Mouse (Mus musculus): ENCODE measurements at regions not wholly inside any gene's neighbourhood (a gene's known extent, or its start where the extent isn't known, plus 50 kb on each side); places are given as distances from the start of the nearest gene placed in this dataset.
A peak's percentile ranks its signal among the peaks of the same experiment; 100 is the strongest.

GRCm38 (mm10) chr12:50969887-50970758, 321.2 kb upstream of the Prkd1 start:
- Histone ChIP-seq H3K4me1 (no peaks in the 10 kb centered on the region), H3K27me3 (no peaks in the 10 kb centered on the region; the same call in 1 of the 2 replicates), H3K4me3 (no peak overlapping the region), H3K4me2 (no peak overlapping the region), H3K9ac (no peak overlapping the region), H3K9me3 (no peaks in the 10 kb centered on the region), H3K27ac (no peak overlapping the region), H3K36me3 (no peaks in the 10 kb centered on the region)
- WGBS = 75% methylated on average over 4 of the region's 4 CpGs
- ATAC-seq (ENCODE audit: insufficient number of reproducible peaks, insufficient read depth, low FRiP score, low TSS enrichment, low read depth) = no peak

- no peaks in the 10 kb centered on the region for H3K36me3 ChIP-seq
- no peaks in the 10 kb centered on the region; the same call in 1 of the 2 replicates for H3K27me3 ChIP-seq
- no peak overlapping the region for H3K27ac ChIP-seq
- no peak overlapping the region for H3K9ac ChIP-seq
- H3K4me1 ChIP-seq = no peaks in the 10 kb centered on the region
- 37% methylated on average over 3 of the region's 3 CpGs for WGBS
- no peak overlapping the region for H3K4me3 ChIP-seq
- no peak overlapping the region for H3K4me2 ChIP-seq
- no peak for ATAC-seq (ENCODE audit: insufficient number of reproducible peaks, insufficient read depth, low FRiP score, low TSS enrichment, low read depth)
- H3K9me3 ChIP-seq = no peaks in the 10 kb centered on the region
Measured at GRCm38 (mm10) chr12:50969402-50969801, 320.5 kb upstream of the Prkd1 start.

GRCm38 (mm10) chr12:50967168-50967810, 318.4 kb upstream of the Prkd1 start:
- no peak overlapping the region for H3K4me3 ChIP-seq
- H3K27ac ChIP-seq = no peak overlapping the region
- H3K9ac ChIP-seq = no peak overlapping the region
- 51% methylated on average over 5 of the region's 5 CpGs for WGBS
- H3K9me3 ChIP-seq = no peaks in the 10 kb centered on the region
- H3K36me3 ChIP-seq = no peaks in the 10 kb centered on the region
- H3K27me3 ChIP-seq = no peaks in the 10 kb centered on the region; the same call in 1 of the 2 replicates
- no peaks in the 10 kb centered on the region for H3K4me1 ChIP-seq
- H3K4me2 ChIP-seq = no peak overlapping the region
- no peak for ATAC-seq (ENCODE audit: insufficient number of reproducible peaks, insufficient read depth, low FRiP score, low TSS enrichment, low read depth)

- Histone ChIP-seq H3K4me2 (no peak overlapping the region), H3K36me3 (no peaks in the 10 kb centered on the region)
- 96% methylated on average over 5 of the region's 5 CpGs for WGBS
Measured at GRCm38 (mm10) chr12:50953971-50954370, 305.1 kb upstream of the Prkd1 start.

GRCm38 (mm10) chr12:50947035-50947434, 298.1 kb upstream of the Prkd1 start:
- no peak overlapping the region for H3K9ac ChIP-seq
- H3K27ac ChIP-seq = no peak overlapping the region
- H3K9me3 ChIP-seq = no peaks in the 10 kb centered on the region
- H3K36me3 ChIP-seq = no peaks in the 10 kb centered on the region
- 84% methylated on average over 2 of the region's 2 CpGs for WGBS
- no peak overlapping the region for H3K4me3 ChIP-seq
- no peak for ATAC-seq (ENCODE audit: insufficient number of reproducible peaks, insufficient read depth, low FRiP score, low TSS enrichment, low read depth)
- no peaks in the 10 kb centered on the region for H3K4me1 ChIP-seq
- peaks cover 12% of the 10 kb centered on the region for H3K27me3 ChIP-seq
- H3K4me2 ChIP-seq = no peak overlapping the region

More at GRCm38 (mm10) chr12:50953971-50954370, 305.1 kb upstream of the Prkd1 start:
- no peak for ATAC-seq (ENCODE audit: insufficient number of reproducible peaks, insufficient read depth, low FRiP score, low TSS enrichment, low read depth)
- H3K9ac ChIP-seq = no peak overlapping the region
- no peak overlapping the region for H3K27ac ChIP-seq
- H3K27me3 ChIP-seq = no peaks in the 10 kb centered on the region
- H3K4me3 ChIP-seq = no peak overlapping the region
- no peaks in the 10 kb centered on the region for H3K4me1 ChIP-seq
- H3K9me3 ChIP-seq = no peaks in the 10 kb centered on the region

GRCm38 (mm10) chr12:50943741-50944521, 295.0 kb upstream of the Prkd1 start:
- 20% methylated on average over 19 of the region's 19 CpGs for WGBS
- Histone ChIP-seq H3K4me3 (peak overlapping the region; percentile 40), H3K27ac (no peak overlapping the region)

GRCm38 (mm10) chr12:50943340-50943739, 294.4 kb upstream of the Prkd1 start:
- H3K9me3 ChIP-seq = no peaks in the 10 kb centered on the region
- ATAC-seq (ENCODE audit: insufficient number of reproducible peaks, insufficient read depth, low FRiP score, low TSS enrichment, low read depth) = no peak
- 49% methylated on average over 3 of the region's 3 CpGs for WGBS
- peaks cover 12% of the 10 kb centered on the region for H3K27me3 ChIP-seq
- H3K4me3 ChIP-seq = 0 out of 2 replicates have a peak overlapping the region, but pooled peaks have one; percentile 40
- H3K27ac ChIP-seq = no peak overlapping the region
- no peaks in the 10 kb centered on the region for H3K36me3 ChIP-seq
- H3K4me2 ChIP-seq = peak overlapping the region; percentile 65
- H3K4me1 ChIP-seq = no peaks in the 10 kb centered on the region
- no peak overlapping the region for H3K9ac ChIP-seq

More at GRCm38 (mm10) chr12:50943741-50944521, 295.0 kb upstream of the Prkd1 start:
- Histone ChIP-seq H3K9me3 (no peaks in the 10 kb centered on the region), H3K27me3 (peaks cover 12% of the 10 kb centered on the region), H3K4me1 (no peaks in the 10 kb centered on the region), H3K9ac (peak overlapping the region; percentile 67), H3K36me3 (no peaks in the 10 kb centered on the region), H3K4me2 (peak overlapping the region; percentile 65)
- no peak for ATAC-seq (ENCODE audit: insufficient number of reproducible peaks, insufficient read depth, low FRiP score, low TSS enrichment, low read depth)

- no peaks in the 10 kb centered on the region for H3K27me3 ChIP-seq
- ATAC-seq (ENCODE audit: insufficient number of reproducible peaks, insufficient read depth, low FRiP score, low TSS enrichment, low read depth) = no peak
- H3K4me3 ChIP-seq = no peak overlapping the region
- WGBS = 75% methylated on average over 5 of the region's 5 CpGs
- H3K36me3 ChIP-seq = no peaks in the 10 kb centered on the region
- H3K4me2 ChIP-seq = no peak overlapping the region
- no peak overlapping the region for H3K27ac ChIP-seq
- H3K4me1 ChIP-seq = no peaks in the 10 kb centered on the region
- H3K9me3 ChIP-seq = no peaks in the 10 kb centered on the region
- no peak overlapping the region for H3K9ac ChIP-seq
Measured at GRCm38 (mm10) chr12:50935516-50935915, 286.6 kb upstream of the Prkd1 start.

GRCm38 (mm10) chr12:50932496-50932895, 283.6 kb upstream of the Prkd1 start:
- Histone ChIP-seq H3K9me3 (no peaks in the 10 kb centered on the region), H3K9ac (no peak overlapping the region), H3K4me1 (no peaks in the 10 kb centered on the region), H3K36me3 (no peaks in the 10 kb centered on the region), H3K27me3 (no peaks in the 10 kb centered on the region), H3K4me2 (no peak overlapping the region), H3K4me3 (no peak overlapping the region), H3K27ac (no peak overlapping the region)
- no peak for ATAC-seq (ENCODE audit: insufficient number of reproducible peaks, insufficient read depth, low FRiP score, low TSS enrichment, low read depth)
- 96% methylated on average over 3 of the region's 3 CpGs for WGBS

GRCm38 (mm10) chr12:50929641-50930040, 280.7 kb upstream of the Prkd1 start:
- no peaks in the 10 kb centered on the region for H3K36me3 ChIP-seq
- no peaks in the 10 kb centered on the region for H3K4me1 ChIP-seq
- H3K4me2 ChIP-seq = no peak overlapping the region
- no peaks in the 10 kb centered on the region for H3K27me3 ChIP-seq
- H3K9me3 ChIP-seq = no peaks in the 10 kb centered on the region
- no peak for ATAC-seq (ENCODE audit: insufficient number of reproducible peaks, insufficient read depth, low FRiP score, low TSS enrichment, low read depth)
- H3K27ac ChIP-seq = no peak overlapping the region
- 92% methylated on average over 3 of the region's 3 CpGs for WGBS
- H3K9ac ChIP-seq = no peak overlapping the region
- H3K4me3 ChIP-seq = no peak overlapping the region

- no peaks in the 10 kb centered on the region for H3K9me3 ChIP-seq
- H3K27ac ChIP-seq = no peak overlapping the region
- no peak for ATAC-seq (ENCODE audit: insufficient number of reproducible peaks, insufficient read depth, low FRiP score, low TSS enrichment, low read depth)
- H3K4me1 ChIP-seq = no peaks in the 10 kb centered on the region
- no peak overlapping the region for H3K4me3 ChIP-seq
- H3K4me2 ChIP-seq = no peak overlapping the region
- WGBS = 31% methylated on average over 2 of the region's 2 CpGs
- H3K9ac ChIP-seq = no peak overlapping the region
- H3K27me3 ChIP-seq = no peaks in the 10 kb centered on the region
- no peaks in the 10 kb centered on the region for H3K36me3 ChIP-seq
Measured at GRCm38 (mm10) chr12:50926234-50926633, 277.3 kb upstream of the Prkd1 start.

All from embryonic facial prominence, embryonic 13.5 days (tissue).